In the genomic region with DNA sequence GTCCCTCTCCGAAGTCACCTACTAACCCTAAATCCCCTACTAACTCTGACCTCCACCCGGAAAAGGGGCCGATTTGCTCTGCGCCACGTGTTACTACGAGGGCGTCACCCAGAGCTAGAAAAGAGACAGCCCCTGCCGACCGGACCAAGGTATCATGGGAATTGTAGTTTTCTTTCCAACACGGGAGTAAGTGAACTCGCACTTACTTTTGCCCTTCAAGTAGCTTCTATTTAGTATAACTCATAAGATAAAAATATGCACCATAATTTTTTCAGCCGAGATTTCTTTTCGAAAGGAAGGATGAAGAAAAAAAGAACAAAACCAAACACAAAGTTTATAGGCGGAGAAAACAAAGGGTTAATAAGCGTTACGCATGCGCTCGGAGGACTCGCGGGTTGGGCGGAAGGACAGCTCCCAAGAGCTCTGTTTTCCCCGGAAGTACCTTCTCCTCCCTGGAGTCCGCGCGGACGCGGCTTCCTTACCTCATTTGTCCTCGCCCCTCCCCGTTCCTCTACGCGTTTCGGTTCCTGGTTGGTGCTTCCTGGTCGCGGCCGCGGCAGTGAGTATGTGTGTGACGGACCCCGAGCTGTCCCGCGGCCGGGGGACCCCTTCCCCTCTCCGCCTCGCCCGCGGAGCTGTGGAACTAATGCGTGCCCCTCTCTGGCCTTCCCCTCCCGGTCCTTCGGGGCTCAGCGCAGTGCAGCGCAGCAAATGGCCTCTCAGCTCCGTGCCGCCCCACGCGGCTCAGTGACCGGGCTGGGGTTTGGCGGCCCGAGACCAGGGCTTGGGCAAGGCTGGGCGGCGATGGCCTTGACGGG, we compare ENCODE assay signal across 8 mouse cellular contexts. TPM values are rescaled to one million over a fixed set of nuclear protein-coding genes. Genes with fewer than 3 reads are reported as not detected.
DNase-seq lines count a peak whose midpoint lies in the region; ATAC-seq and TF ChIP-seq lines count a peak whose summit lies in the region.

No protein-coding gene starts in this region.

- no peaks in the 10 kb centered on the region for H3K9me3 ChIP-seq in megakaryocyte, embryonic 14.5 days

- ATAC-seq in activated CD4-positive, CD25-positive, alpha-beta regulatory T cell, adult 4 months, result peak; percentile 90

- TF ChIP-seq POLR2A in cortical plate, adult 2 months (IDR thresholded peaks at IDR 0.05; ENCODE audit: extremely low read depth, insufficient read depth, low read length), result peak; percentile 86

- peaks cover 3% of the 10 kb centered on the region for H3K36me3 ChIP-seq in megakaryocyte, embryonic 14.5 days (replicated peaks; ENCODE audit: low read length)

- peak overlapping the region; percentile 97 for H3K4me3 ChIP-seq in cortical plate, adult 2 months (ENCODE audit: insufficient read depth, low read length)
- peak overlapping the region; percentile 94 for H3K4me3 ChIP-seq in megakaryocyte, embryonic 14.5 days (replicated peaks)

- DNase-seq in gastrocnemius, adult 8-10 months (ENCODE audit: low spot score in 2 of 2), result peak; percentile 86 to 88
- peak; percentile 97 for DNase-seq in hindlimb bud, embryonic 11.5 days (ENCODE audit: extremely low spot score, low read depth, low spot score)
- DNase-seq in left cerebral cortex, adult 8-10 months (ENCODE audit: low spot score in 2 of 2), result peak; percentile 80 to 90
- peak; percentile 95 to 96 for DNase-seq in right cerebral cortex, postnatal 10 days (ENCODE audit: low spot score in 2 of 2)
- DNase-seq in urinary bladder, postnatal 25 days (ENCODE audit: low spot score), result peak; percentile 81

- H3K27ac ChIP-seq in cortical plate, adult 2 months (ENCODE audit: insufficient read depth, low read length), result peak overlapping the region; percentile 67

- TF ChIP-seq CTCF in cortical plate, adult 2 months (IDR thresholded peaks at IDR 0.05; ENCODE audit: extremely low read depth, insufficient read depth, low read length), result no peak

- H3K4me1 ChIP-seq in cortical plate, adult 2 months (ENCODE audit: control insufficient read depth, insufficient read depth, low read length), result no peaks in the 10 kb centered on the region
- peaks cover 23% of the 10 kb centered on the region; the same call in 1 of the 2 replicates for H3K4me1 ChIP-seq in megakaryocyte, embryonic 14.5 days

- H3K27me3 ChIP-seq in megakaryocyte, embryonic 14.5 days (replicated peaks), result peaks cover 2% of the 10 kb centered on the region

RNA-seq across cellular contexts. Expression of a gene that starts 0.7 kb away (rescaled TPM):
- 100 to 1,000 TPM in 1 of 2 experiments, 10 to 100 TPM in 1; 96.7 to 132 TPM for polyA plus RNA-seq in activated CD4-positive, CD25-positive, alpha-beta regulatory T cell, adult 4 months (2017; shearing (Covaris generic))
- 67.0 and 70.1 TPM in 2 replicates for polyA plus RNA-seq in cortical plate, adult 2 months (2012; rRNA removed)
- 10 to 100 TPM; 11.7 to 16.9 (median 14.4) TPM for total RNA-seq in gastrocnemius, adult 8-10 months (2022)
- 10 to 100 TPM; 46.5 to 57.4 (median 51.1) TPM for total RNA-seq in left cerebral cortex, adult 8-10 months (2022)
- 13.7 and 23.0 TPM in 2 replicates for polyA plus RNA-seq in megakaryocyte, embryonic 14.5 days (2012; ENCODE audit: insufficient read depth, low replicate concordance)

RNA-seq across cellular contexts. Expression of a gene that starts 46.1 kb away (rescaled TPM):
- polyA plus RNA-seq in activated CD4-positive, CD25-positive, alpha-beta regulatory T cell, adult 4 months (2017; shearing (Covaris generic)), result 1 to 10 TPM in 1 of 2 experiments, not detected in 1; 2.2 TPM
- 0.06 TPM in 2 replicates for polyA plus RNA-seq in cortical plate, adult 2 months (2012; rRNA removed)
- not detected for total RNA-seq in gastrocnemius, adult 8-10 months (2022)
- 1 to 10 TPM in 1 of 4 experiments, under 1 TPM in 1, not detected in 2; 0.07 to 3.7 TPM for total RNA-seq in left cerebral cortex, adult 8-10 months (2022)
- 1.1 TPM in 1 of 2 replicates, not detected in the other for polyA plus RNA-seq in megakaryocyte, embryonic 14.5 days (2012; ENCODE audit: insufficient read depth, low replicate concordance)

Comparison
In these comparisons a context has a peak if more than half of its experiments do, and no peak if none do; other contexts are left out.
1. Peak in every context shown above with its lines: DNase-seq, ATAC-seq, H3K4me3 ChIP-seq and H3K27ac ChIP-seq.